Mouse (Mus musculus): Measurements from ENCODE around the gene Adamtsl1.

DNA sequence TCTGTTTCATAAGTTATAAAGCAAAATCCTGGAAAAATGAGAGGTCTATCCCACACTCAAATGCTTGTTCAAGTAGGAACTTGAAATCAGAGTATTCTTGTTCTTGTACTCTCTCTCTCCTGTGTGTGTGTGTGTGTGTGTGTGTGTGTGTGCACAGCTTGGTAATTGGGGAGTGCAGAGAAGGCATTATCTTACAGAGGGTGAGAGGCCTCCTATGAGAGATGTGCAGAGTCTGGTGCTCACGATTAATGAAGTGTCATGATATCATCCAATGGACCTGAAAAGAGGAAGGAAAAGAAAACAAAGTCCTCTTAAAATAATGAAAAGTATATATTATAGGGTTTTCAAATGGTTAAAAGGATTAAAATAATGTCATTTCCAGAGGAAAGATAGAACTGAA lies 443.9 kb downstream of the Adamtsl1 start:
- no peak for TF ChIP-seq CTCF (IDR thresholded peaks at IDR 0.05)
- no peak for TF ChIP-seq EP300 (IDR thresholded peaks at IDR 0.05)
